Mouse (Mus musculus): Measurements from ENCODE around the gene Hmcn2.

GRCm38 (mm10) chr2:31501448-31502130, 187.4 kb downstream of the Hmcn2 start:
- TF ChIP-seq CTCF (IDR thresholded peaks at IDR 0.05; ENCODE audit: borderline replicate concordance, insufficient read depth, low read length) = no peak
- no peak for TF ChIP-seq POLR2A (IDR thresholded peaks at IDR 0.05; ENCODE audit: low read depth, low read length)

Data from embryonic fibroblast, embryonic 13.5 days (primary cell).